Mouse (Mus musculus): ENCODE data around the gene Olfr711. TPM values are rescaled to one million over a fixed set of nuclear protein-coding genes. Genes with fewer than 3 reads are reported as not detected.

Olfr711 gene
- not detected for polyA plus RNA-seq (2017; shearing (Covaris generic))

GRCm38 (mm10) chr7:106975353-106975752 lies at the start of gene Olfr711:
Olfr711 (minus strand) TSS chr7:106975453.

GRCm38 (mm10) chr7:107005972-107006371 lies 30.7 kb upstream of the Olfr711 start, which contains the start of gene Olfr2:
Olfr2 (minus strand) TSS chr7:107006072.

GRCm38 (mm10) chr7:106963837-106964236 lies 11.4 kb downstream of the Olfr711 start, which contains the start of gene Olfr6:
Olfr6 (minus strand) TSS chr7:106963937.

GRCm38 (mm10) chr7:106948212-106948611 lies 27.0 kb downstream of the Olfr711 start, which contains the start of gene Olfr710:
Olfr710 (minus strand) TSS chr7:106948312.

GRCm38 (mm10) chr7:106932119-106932518 lies 43.1 kb downstream of the Olfr711 start, which contains the start of gene Olfr709-ps1:
Olfr709-ps1 (minus strand) TSS chr7:106932219.

Other genes starting within 250 kb of the Olfr711 start
- gene Olfr697, start 233.0 kb downstream of the Olfr711 start, polyA plus RNA-seq (2017; shearing (Covaris generic)) = not detected
- not detected for gene Olfr698, start 220.1 kb downstream of the Olfr711 start, polyA plus RNA-seq (2017; shearing (Covaris generic))
- gene Olfr699, start 182.3 kb downstream of the Olfr711 start, polyA plus RNA-seq (2017; shearing (Covaris generic)) = not detected
- not detected for gene Olfr700, start 166.6 kb downstream of the Olfr711 start, polyA plus RNA-seq (2017; shearing (Covaris generic))
- gene Olfr701, start 161.3 kb downstream of the Olfr711 start, polyA plus RNA-seq (2017; shearing (Covaris generic)) = not detected
- not detected for gene Olfr702, start 141.6 kb downstream of the Olfr711 start, polyA plus RNA-seq (2017; shearing (Covaris generic))
- gene Olfr703, start 132.1 kb downstream of the Olfr711 start, polyA plus RNA-seq (2017; shearing (Covaris generic)) = not detected
- not detected for gene Olfr704, start 112.3 kb downstream of the Olfr711 start, polyA plus RNA-seq (2017; shearing (Covaris generic))
- not detected for gene Olfr705, start 98.6 kb downstream of the Olfr711 start, polyA plus RNA-seq (2017; shearing (Covaris generic))
- gene Olfr706, start 87.3 kb downstream of the Olfr711 start, polyA plus RNA-seq (2017; shearing (Covaris generic)) = not detected
- gene Olfr707, start 74.2 kb downstream of the Olfr711 start, polyA plus RNA-seq (2017; shearing (Covaris generic)) = not detected
- gene Olfr1532-ps1, start 67.5 kb downstream of the Olfr711 start, polyA plus RNA-seq (2017; shearing (Covaris generic)) = not detected
- not detected for gene Olfr709-ps1, start 43.2 kb downstream of the Olfr711 start, polyA plus RNA-seq (2017; shearing (Covaris generic))
- gene Olfr710, start 27.1 kb downstream of the Olfr711 start, polyA plus RNA-seq (2017; shearing (Covaris generic)) = not detected
- gene Olfr6, start 11.5 kb downstream of the Olfr711 start, polyA plus RNA-seq (2017; shearing (Covaris generic)) = not detected
- gene Olfr2, start 30.6 kb upstream of the Olfr711 start, polyA plus RNA-seq (2017; shearing (Covaris generic)) = not detected
- not detected for gene Olfr713, start 55.7 kb upstream of the Olfr711 start, polyA plus RNA-seq (2017; shearing (Covaris generic))
- not detected for gene Olfr714, start 95.5 kb upstream of the Olfr711 start, polyA plus RNA-seq (2017; shearing (Covaris generic))
- not detected for gene Olfr17, start 117.8 kb upstream of the Olfr711 start, polyA plus RNA-seq (2017; shearing (Covaris generic))
- not detected for gene Olfr715b, start 134.9 kb upstream of the Olfr711 start, polyA plus RNA-seq (2017; shearing (Covaris generic))
- gene Olfr715, start 155.6 kb upstream of the Olfr711 start, polyA plus RNA-seq (2017; shearing (Covaris generic)) = not detected
- not detected for gene Olfr716, start 162.9 kb upstream of the Olfr711 start, polyA plus RNA-seq (2017; shearing (Covaris generic))
- gene Nlrp14, start 191.5 kb upstream of the Olfr711 start, polyA plus RNA-seq (2017; shearing (Covaris generic)) = not detected
- not detected for gene Rbmxl2, start 234.0 kb upstream of the Olfr711 start, polyA plus RNA-seq (2017; shearing (Covaris generic))

All from CD4-positive, CD25-positive, alpha-beta regulatory T cell, adult 9 weeks (primary cell).